Mouse (Mus musculus): ENCODE data around the gene Olfr1346.
"Not testable (repeated sequence)": the region's sequence is repeated elsewhere in the genome, so short reads cannot be mapped to it uniquely, and the experiment has no call there.

Olfr1346 gene

DNA sequence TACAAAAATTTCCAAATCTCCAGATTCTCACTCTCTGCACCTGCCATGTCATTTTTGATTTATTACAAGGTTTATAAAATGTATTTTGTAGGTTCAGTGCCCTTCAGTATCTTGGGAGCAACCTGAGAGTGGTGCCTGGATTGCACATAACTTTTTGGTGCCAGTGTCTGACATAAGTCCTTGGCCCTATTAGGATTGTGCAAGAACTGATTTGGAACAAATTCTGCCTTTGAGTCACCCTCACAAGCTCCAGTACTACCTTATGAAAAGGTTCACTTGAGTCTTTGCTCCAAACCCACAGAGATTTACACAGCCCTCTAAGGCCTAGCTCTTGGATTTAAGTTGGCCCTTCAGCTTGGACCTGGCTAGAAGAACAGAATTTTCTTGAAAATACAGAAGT is at the start of gene Olfr1346:
Olfr1346 (plus strand) TSS at position 151 of the 400 bp plus-strand sequence.
- no peak for DNase-seq (ENCODE audit: low spot score)

DNA sequence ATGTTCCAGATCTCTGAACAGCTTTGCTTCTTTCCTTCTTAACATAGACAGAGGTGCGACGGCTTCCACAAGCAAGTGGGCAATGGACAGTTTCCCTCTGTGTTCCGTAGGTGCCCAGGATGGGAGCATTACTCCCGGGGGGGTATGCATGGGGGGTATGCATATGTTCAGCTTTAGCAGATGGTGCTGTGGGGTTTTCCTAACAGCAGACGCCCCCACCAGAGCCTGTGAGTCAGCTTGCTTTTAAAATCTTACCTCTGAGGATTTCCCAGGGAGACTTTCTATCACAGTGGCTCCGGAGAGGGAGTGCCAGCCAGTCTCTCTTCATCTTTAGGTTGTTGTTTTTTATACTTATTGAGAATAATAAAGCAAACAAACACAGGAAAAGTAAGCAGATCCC is 47.0 kb upstream of the Olfr1346 start:
- DNase-seq (ENCODE audit: low spot score), result no peak

DNA sequence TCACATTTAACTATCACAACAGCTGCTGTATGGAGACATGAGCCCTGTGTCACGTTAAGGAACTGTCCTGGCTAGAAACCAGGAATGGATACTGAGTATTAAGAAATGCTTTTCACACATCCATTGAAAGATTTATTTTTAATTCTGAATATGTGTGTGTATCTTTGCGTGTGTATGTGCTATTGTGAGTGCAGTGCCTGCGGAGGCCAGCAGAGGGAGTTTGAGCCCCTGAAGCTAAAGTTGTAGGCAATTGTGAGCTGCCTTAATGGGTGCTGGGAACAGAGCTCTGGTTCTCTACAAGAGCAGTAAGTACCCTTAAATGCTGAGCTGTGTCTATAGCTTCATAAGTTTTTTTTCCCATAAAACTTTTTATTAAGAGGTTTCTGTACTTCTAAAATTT is 37.5 kb upstream of the Olfr1346 start:
- DNase-seq (ENCODE audit: low spot score), result no peak

DNA sequence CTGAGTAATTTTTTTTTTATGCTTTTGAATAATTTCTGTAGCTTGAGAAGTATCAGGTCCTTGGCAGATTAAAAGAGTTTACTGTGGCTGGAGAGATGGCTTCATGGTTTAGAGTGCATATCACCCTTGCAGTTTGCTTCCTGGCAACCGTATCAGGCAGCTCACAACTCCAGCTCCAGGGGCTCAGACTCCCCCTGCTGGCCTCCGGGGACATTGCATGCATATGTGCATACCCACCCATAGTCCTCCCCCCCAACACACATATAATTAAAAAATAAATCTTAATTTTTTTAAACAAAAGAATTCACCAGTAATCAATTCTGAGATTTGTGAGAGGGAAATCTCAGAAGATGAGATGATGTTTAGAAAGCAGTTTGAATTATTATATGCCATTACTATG is 36.6 kb upstream of the Olfr1346 start:
- DNase-seq (ENCODE audit: low spot score), result peak; percentile 11

DNA sequence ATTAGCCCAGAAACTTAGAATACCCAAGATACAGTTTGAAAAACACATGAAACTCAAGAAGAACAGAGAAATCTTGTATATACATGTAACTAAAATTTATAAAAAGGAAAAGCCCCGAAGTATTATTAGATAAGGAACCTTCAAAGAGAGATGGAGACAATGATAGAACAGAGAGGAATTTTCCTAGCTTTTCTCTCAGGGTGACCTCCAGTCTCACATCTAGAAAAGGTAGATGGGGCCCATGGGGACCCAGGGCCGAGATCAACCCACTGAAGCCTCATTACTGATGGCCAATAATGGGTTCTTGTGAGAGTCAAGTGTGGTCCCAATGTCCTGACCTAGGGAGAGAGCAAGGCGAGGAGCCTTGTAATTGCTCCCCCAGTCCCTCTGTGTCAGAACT is 28.5 kb upstream of the Olfr1346 start, which contains the start of gene Olfr1344:
Olfr1344 (plus strand) TSS at position 301 of the 400 bp plus-strand sequence.
- DNase-seq (ENCODE audit: low spot score), result no peak

DNA sequence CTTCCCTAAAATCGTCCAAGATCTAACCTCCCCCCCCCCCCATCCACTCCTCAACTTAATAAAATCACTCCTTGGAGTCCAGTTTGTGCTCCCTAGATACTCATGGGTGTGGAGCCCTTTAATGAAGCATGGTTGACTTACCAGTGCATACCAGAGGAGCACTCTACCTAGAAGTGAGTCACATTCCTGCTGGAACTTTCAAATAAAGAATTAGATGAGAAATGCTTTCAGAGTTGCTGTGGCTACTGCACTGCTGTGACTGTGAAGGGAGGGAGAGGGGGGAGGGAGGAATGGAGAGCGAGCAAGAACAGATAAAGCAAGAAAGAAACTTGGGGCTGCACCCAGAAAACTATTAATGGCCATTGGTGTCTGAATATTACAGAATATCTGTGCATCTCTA is 25.7 kb upstream of the Olfr1346 start:
- DNase-seq (ENCODE audit: low spot score), result no peak

DNA sequence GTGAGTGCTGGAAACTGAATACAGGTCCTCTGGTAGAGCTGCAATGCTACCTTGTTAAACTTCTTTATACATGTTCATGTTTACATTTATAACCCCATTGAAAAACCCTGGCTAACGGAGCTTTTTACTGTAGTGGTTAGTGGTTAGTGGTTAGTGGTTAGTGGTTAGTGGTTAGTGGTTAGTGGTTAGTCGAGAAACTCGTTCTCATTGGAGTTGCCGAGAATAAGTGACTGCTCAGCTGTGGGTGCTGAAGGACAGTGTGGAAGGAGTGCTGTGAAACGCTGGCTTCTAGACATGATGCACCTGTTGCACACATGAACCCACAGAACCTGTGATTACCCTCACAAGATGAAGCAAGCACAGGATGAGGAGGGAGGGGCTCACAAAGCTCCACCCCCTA is 19.1 kb upstream of the Olfr1346 start:
- DNase-seq (ENCODE audit: low spot score), result no peak

DNA sequence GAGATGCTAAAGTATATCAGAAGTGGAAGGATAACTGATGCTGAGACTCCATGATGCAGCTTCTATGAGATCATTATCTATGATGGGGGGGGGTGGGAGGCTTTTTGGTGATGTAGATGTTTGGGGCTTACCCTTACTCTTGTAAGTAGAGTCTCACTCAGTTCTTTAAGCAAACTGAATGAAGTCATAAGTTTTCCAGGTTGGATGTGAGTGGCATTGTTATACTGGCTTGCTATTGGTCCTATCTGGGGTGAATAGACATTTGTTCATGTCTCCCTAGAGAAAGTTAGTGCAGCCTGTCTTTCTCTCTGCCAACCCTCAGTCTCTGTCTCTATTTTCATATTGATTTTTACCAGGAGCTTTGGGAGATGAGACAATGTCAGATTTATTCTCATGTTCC is 11.0 kb upstream of the Olfr1346 start, which contains the start of gene Olfr1336:
Olfr1336 (plus strand) TSS at position 301 of the 400 bp plus-strand sequence.
- DNase-seq (ENCODE audit: low spot score), result no peak

DNA sequence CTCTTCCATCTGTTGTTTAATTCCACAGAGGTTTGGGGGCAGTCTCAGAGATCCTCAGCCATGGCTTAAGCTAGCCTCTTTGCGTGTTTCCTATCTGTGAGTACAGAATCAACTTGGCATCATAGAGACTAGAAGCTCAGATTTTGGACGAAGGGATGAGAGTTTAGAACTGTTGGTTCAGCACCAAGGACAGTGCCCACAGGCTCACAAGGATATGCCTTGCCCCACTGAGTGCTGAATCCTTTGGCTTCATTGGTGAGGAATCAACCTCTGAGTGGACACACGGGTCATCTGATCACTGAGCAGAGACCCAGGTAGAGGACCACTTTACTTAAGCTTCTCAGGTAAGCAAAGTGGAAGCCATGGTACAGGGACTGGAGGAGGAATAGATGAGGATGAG is 10.5 kb upstream of the Olfr1346 start:
- DNase-seq (ENCODE audit: low spot score), result no peak

DNA sequence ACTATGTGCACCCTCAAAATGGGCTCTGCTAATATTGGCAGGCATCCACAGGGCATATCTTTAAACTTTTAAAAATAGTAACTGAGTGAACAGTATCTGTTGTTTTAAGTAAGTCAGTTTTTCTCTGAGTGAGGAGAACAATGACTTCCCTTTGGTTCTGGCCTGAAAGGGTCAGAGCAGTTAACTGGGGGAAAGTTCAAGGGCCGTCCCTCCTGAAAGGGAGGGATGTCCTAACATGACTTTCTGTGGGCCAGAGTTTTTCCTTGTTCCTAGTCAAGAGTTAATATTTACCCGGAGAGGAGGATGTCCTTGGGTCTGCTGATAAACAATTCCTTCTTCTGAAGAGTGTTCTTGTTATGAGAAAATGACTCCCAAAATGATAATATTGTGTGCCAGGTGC is 10.7 kb downstream of the Olfr1346 start:
- DNase-seq (ENCODE audit: low spot score), result not testable (repeated sequence)

DNA sequence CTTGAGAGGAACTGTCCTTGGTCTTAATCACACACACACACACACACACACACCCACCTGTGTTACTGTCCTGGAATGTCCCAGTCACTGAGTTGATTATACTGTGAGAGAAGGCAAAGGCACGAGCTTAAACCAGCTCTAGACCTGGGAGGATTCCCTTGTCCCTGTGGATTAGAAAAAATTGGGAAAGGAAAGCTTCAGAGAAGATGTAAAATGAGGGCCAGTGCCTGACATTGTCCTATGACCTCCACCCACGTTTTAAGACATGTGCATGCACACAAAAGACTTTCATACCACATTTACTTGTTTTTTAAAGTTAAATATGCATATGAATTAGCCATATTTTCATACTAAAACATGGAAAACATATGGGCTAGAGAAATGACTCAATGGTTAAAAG is 19.9 kb downstream of the Olfr1346 start, which contains the start of gene Olfr5:
Olfr5 (minus strand) TSS at position 101 of the 400 bp plus-strand sequence.
- DNase-seq (ENCODE audit: low spot score), result no peak

DNA sequence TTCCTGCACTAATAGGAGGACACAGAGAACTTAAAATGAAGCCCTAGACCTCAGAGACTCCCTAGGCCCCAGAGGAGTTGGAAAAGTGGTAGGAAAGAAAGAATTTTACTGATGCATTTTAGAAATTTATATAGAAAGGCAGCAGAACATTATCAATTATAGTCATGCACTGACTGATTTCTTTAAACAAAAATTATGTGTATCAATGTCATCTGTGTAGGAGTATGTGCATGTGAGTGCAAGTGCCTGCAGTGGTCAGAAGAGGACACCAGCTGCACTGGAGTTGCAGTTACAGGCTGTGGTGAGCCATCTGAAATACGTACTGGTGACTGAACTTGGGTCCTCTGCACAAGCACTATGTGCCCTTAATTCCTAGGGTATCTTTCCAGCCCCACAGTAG is 32.8 kb downstream of the Olfr1346 start, which contains the start of gene Olfr1347:
Olfr1347 (minus strand) TSS at position 101 of the 400 bp plus-strand sequence.
- DNase-seq (ENCODE audit: low spot score), result no peak

DNA sequence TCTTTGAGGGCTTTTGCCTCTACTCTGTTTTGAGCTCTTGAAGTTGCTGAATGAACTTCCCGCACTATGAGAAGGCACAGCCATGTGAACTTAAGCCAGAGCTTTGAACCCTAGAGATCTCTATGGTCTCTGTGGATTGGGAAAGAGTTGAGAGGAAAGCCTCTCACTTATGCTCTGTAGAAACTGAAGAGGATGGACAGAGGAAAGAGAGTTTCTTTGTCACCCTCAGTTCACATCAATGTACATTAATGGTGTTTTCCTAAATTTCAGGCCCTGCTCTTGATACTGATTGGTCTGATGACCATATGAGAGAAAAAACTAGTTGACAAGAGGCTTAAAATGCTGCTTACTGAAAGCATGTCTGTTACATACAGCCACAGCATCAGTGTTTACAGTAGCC is 41.7 kb downstream of the Olfr1346 start, which contains the start of gene Olfr1348:
Olfr1348 (minus strand) TSS at position 101 of the 400 bp plus-strand sequence.
- DNase-seq (ENCODE audit: low spot score), result no peak

DNA sequence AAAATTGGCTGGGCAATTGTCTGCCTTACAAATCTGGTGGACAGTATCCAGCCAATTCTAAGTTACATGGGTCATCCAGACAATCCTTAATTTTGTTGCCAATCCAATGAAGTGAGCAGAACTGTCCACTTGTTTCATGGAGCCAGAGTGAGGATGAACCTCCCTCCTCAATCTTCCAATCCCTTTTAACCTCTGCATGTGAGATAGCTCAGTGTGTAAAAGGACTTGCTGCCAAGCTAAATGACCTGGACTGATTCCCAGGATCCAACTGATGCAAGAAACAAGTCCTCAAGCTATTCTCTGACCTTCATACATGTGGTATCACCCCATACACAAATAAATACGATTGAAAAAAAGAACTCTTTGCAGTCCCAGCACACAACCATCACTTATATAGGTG is 54.8 kb downstream of the Olfr1346 start:
- no peak for DNase-seq (ENCODE audit: low spot score)

DNA sequence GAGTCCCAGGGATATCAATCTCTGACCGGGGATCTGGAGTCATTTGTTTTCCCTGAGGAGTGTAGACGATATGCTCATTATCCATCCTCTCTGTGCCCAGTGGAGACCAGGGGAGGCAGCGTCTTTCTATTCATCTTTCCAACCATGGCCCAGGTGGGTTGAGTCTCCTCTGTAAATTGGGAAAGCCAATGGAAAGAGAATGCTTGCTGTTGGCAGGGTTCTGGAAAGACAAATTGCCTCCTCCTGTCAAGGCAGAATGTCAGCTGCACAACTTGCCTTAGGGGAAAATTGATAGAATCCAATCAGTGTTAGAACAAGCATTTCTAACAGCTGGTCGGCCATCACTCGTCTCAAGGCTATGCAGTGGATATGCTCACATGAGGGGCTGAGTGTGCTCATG is 55.9 kb downstream of the Olfr1346 start, which contains the start of gene Olfr1349:
Olfr1349 (minus strand) TSS at position 101 of the 400 bp plus-strand sequence.
- DNase-seq (ENCODE audit: low spot score), result no peak

DNA sequence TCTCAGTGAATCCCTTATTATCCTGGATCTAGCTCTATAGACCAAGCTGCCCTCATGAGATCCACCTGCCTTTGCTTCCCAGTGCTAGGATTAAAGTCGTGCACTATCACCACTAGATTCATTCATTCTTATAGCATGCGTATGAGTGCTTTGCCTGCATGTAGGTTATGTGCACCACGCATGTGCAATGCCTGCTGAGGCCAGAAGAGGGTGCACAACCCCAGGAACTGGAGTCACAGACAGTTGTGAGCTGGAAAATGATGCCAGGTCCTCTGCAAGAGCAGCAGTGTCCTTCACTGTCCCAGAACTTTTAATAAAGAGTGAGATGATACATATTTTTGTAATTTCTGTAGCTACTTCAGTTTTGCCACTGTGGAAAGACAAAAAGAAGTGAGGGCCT is 58.1 kb downstream of the Olfr1346 start:
- no peak for DNase-seq (ENCODE audit: low spot score)

DNA sequence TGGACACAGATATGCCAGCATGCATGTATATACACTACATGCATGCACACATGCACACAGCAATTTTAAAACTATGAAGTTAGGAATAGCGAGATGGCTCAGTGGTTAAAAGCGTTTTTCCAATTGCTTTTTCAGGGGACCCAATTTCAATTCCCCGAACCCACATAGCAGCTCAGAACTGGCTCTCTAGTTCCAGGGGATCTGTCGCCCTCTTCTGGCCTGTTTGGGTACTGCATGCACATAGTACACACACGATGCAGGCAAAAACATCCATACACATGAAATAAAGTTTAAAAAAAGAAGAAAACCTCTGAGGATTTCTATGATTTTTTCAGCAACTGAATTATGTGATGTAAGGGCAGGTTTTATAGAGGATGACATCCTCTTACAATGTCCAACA is 59.2 kb downstream of the Olfr1346 start:
- DNase-seq (ENCODE audit: low spot score), result no peak
